Mouse (Mus musculus): ENCODE measurements around the gene Josd1.

Josd1 gene

DNA sequence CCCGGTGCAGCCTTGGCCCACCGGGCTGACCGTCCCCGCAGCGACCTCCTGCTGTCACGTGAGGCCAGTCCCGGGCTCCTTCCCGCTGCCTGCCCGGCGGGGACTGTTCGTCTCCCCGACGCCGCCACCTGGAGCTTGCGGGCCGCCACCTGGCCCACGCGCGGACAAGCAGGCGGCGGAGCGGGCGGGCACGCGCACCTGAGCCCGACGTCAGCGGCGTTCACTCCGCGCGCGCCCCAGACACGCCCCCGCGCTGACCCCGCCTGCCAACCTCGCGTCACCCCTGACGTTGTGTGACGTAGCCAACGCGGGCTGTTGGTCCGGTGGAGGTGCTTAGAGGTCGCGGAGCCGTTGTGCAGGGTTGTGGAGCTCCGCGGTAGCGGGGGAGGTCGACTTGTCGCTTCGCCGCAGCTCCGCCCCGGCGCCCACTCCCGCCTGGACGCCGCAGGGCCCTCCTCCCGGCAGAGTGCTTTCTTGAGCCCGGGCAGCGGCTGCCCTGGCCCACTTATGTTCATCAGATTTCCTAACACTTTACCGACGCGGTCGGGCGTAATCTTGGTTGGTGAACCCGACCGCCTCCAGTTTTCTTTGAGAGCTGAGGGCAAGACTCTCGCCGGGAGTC lies at the start of gene Josd1:
TSS of gene Josd1 (minus strand) at position 274 of the 622 bp plus-strand sequence.
- peak; percentile 95 for DNase-seq (ENCODE audit: low read depth, low spot score)

- no peak for DNase-seq (ENCODE audit: low read depth, low spot score)
Measured at GRCm38 (mm10) chr15:79734311-79734710, 46.6 kb upstream of the Josd1 start.

- DNase-seq (ENCODE audit: low read depth, low spot score), result no peak
Measured at GRCm38 (mm10) chr15:79733640-79734039, 45.9 kb upstream of the Josd1 start.

DNA sequence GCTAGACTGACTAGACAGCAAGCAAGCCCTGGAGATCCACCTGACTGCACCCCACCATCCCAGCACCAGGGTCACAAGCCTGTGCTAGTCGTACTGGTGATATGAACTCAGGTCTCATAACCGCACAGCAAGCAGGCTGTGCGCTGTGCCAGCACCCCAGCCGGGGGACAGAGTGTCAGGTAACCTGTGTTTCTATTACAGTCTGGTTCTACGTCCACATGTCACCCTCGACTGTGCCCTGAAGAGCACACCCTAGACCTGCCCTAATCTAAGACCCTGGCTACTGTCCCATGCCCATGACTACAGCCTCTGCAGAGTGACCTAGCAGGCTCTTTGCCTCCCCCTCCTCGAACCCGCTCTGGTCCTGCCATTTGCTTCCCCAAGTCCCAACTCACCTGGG lies 45.5 kb upstream of the Josd1 start:
- DNase-seq (ENCODE audit: low read depth, low spot score), result no peak

GRCm38 (mm10) chr15:79731554-79731953 lies 43.8 kb upstream of the Josd1 start:
- DNase-seq (ENCODE audit: low read depth, low spot score), result no peak

DNA sequence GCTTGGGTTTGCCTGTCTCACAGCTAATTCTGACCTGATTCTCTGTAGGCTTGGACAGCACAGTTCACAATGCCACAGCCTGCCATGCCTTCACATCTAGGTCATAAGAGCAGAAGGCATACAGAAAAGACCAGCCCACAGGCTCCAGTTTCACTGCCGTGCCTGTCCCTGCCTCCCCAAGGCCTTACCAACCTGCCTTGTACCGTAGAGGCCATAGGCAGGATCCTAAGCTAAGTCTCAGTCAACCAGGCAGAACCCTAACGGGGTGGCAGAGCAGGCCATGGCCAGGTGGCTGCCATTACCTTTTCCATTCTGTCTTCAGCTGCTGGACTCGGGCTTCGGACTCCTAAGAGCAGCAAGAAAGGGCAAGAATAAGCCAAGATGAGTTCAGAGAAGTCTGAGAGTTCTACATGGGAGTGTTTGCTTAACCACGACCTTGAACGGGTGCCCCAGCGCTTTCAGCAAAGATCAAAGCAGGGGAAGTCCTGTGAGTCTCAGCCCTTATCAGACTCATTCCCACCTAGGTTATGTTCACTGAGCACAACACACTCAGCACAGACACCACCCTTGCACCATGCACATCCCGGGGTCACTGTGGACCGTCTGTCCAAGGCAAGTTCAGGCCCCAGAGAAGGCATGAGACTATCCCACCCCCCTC lies 41.1 kb upstream of the Josd1 start:
- DNase-seq (ENCODE audit: low read depth, low spot score), result no peak

GRCm38 (mm10) chr15:79728311-79728710 lies 40.6 kb upstream of the Josd1 start:
- DNase-seq (ENCODE audit: low read depth, low spot score), result no peak

DNA sequence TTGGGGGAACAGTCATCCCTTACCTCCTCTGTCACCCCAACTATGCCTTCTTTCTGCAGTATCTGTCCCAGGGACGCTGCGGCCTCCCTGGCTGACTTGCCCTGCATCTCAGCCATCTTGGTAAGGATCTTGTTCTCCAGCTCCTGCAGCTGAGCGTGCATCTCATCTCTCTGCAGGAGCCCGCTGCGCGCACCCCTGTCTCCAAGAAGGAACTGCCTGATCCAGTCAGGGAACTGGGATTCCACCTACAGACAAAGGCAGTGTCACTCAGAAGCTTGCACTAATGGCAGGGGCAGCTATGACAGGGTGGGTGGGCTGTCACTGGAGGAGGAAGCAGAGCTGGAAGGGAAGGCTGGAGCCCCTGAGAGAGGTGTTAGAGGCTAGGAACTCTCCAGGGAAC lies 40.1 kb upstream of the Josd1 start:
- DNase-seq (ENCODE audit: low read depth, low spot score), result no peak

DNA sequence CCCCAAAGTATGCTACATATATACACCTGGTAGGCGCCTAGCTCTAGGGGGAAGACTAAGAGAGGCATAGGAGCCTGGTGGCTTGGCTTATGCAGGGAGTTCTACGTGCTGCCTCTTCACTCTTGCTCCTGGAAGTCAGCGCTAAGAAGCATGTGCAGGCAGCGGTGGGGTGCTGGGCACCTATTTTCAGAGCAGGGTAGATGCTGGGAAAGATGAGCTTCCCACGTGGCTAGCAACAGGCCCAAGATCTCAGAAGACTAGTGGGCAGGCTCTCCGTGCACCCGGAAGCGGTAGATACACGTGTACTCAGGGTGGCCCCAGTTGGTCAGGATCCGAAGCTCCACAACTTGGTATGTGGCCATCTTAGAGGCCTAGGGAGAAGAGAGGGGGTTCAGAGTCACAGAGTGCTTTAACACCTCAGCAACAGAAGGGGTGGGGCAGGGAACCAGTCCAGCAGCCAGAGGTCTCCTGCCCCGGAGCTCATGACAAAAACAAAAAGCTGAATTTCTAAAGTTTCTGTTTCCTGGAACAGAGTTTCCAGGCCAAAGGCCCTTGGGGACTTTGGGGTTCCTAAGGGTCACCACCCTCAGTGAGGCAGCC lies 37.6 kb upstream of the Josd1 start:
- no peak for DNase-seq (ENCODE audit: low read depth, low spot score)

DNA sequence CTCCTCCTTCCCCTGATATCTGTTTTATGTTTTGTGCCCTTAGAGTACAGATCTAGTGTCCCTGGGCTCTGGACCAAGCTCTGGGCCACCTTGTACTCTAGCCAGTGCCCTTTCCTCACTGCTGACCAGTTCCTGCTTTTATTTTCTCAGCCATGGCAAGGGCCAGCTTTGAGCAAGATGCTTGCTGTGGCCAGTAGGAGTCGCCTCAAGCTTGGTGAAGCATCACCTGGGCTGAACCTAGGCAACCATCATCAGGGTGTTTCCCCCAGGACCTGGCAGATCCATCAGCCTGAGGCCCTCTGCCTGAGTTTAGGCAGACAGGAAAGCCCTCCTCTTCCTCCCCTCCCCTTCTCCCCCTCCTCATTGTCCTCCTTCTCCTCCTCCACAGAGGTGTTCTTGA lies 35.7 kb upstream of the Josd1 start:
- peak; percentile 44 for DNase-seq (ENCODE audit: low read depth, low spot score)

- no peak for DNase-seq (ENCODE audit: low read depth, low spot score)
Measured at GRCm38 (mm10) chr15:79720796-79721195, 33.1 kb upstream of the Josd1 start.

DNA sequence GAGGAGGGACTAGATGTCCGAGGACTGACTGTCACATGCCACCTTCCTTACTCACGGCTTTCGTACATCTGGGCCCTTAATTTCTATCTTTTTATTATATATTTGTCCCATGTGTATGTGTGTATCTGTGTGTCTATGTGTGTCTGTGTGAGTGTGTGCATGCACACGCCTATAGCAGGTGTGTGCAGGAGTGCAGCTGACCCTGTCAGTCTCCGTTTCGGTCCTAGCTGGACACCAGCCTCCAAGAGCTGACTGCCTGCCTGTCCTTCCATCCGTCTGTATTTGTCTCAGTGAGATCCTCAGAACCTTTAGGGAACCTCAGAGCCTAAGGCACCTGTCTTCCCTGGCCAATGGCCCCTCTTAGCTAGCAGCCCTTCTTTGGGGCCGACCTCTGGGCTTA lies 32.5 kb upstream of the Josd1 start:
- DNase-seq (ENCODE audit: low read depth, low spot score), result no peak

DNA sequence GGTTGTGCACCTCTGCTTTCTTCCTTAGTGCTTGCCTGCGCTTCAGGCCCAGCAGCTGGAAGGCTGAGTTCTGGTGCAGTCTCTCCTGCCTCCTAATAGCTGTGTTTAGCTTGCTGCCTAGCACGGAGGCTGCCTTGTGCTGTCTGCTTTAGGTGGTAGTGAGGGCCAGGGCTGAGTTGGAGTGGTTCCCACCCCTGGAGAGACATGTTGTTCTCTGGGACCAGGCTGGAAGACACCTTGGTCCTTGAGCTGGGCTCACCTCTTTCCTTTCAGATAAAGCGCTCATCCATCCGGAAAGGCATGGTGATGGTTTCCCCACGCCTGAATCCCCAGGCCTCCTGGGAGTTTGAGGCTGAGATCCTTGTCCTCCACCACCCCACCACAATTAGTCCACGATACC lies 29.0 kb upstream of the Josd1 start:
- no peak for DNase-seq (ENCODE audit: low read depth, low spot score)

- DNase-seq (ENCODE audit: low read depth, low spot score), result no peak
Measured at GRCm38 (mm10) chr15:79715646-79716045, 27.9 kb upstream of the Josd1 start.

GRCm38 (mm10) chr15:79708229-79708822 lies 20.6 kb upstream of the Josd1 start:
- DNase-seq (ENCODE audit: low read depth, low spot score), result peak; percentile 43

DNA sequence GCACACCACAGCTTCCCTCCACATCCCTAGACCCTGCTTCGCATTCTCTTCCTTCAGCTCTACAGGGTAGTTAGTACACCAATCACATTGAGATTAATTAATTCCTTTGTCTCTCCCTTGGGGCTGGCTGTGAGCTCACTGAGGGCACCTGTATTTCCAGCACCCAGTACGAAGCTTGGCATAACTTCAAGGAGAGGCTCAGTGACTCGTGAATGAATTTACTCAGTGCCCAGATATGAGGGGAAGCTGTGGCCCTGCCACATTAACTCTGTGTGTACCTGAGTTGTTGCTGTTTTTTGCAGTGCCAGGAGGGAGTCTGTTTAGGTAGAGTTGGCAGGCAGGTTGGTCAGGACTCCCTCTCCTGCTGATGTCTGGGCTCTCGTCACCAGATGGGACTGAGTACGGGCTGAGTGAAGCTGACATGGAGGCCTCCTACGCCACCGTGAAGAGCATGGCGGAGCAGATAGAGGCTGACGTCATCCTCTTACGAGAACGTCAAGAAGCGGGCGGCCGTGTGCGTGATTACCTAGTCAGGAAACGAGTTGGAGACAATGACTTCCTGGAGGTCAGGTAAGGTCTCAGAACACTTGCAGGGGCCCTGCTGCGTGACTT lies 19.0 kb upstream of the Josd1 start:
- peak; percentile 27 for DNase-seq (ENCODE audit: low read depth, low spot score)

DNA sequence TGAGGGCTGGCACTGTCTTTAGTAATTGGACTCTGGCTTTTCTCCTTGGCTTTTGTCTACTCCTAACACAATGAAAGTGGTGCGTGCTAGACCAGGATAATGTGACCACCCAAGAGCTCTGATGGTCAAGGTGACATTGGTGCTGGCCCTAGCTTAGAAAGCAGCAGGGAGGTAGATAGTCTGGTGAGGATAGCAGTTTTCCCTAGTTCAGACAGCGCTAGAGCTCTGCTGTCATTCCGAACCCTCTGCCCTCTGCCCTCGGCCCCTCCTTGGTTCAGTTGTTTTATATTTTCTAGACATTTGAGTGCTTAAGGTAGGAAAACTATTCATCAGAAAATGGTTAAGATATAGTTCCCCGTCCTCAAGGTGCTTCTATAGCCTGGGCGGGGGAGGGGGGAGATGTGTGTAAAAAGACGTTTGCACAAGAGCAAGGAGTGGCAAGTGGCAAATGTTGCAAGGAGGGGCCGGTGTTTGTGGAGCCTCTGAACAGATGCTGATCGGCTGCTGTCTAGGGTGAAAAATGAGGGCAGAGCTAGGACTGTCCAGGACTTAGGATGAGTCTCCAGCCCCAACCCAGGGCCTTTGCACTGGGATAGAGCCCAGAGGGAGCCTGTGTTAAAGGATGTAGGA lies 10.0 kb upstream of the Josd1 start:
- no peak for DNase-seq (ENCODE audit: low read depth, low spot score)

- DNase-seq (ENCODE audit: low read depth, low spot score), result no peak
Measured at GRCm38 (mm10) chr15:79697011-79697410, 9.3 kb upstream of the Josd1 start.

- DNase-seq (ENCODE audit: low read depth, low spot score), result no peak
Measured at GRCm38 (mm10) chr15:79696508-79696907, 8.8 kb upstream of the Josd1 start.

- no peak for DNase-seq (ENCODE audit: low read depth, low spot score)
Measured at GRCm38 (mm10) chr15:79695516-79695915, 7.8 kb upstream of the Josd1 start.

- DNase-seq (ENCODE audit: low read depth, low spot score), result no peak
Measured at GRCm38 (mm10) chr15:79694512-79694911, 6.8 kb upstream of the Josd1 start.

GRCm38 (mm10) chr15:79693740-79694139 lies 6.0 kb upstream of the Josd1 start:
- DNase-seq (ENCODE audit: low read depth, low spot score), result no peak

Data from R1 (cell line).